Mouse (Mus musculus): ENCODE data around the gene Zcrb1. TPM values are rescaled to one million over a fixed set of nuclear protein-coding genes. Genes with fewer than 3 reads are reported as not detected.
A peak's percentile ranks its signal among the peaks of the same experiment; 100 is the strongest.

The Zcrb1 gene
- 111 and 124 TPM in 2 replicates for total RNA-seq (2015)
- 66.6 and 102 TPM in 2 replicates for total RNA-seq (2017)

- ATAC-seq (ENCODE audit: poor library complexity, severe bottlenecking): peak; percentile 94
These were observed at the start of gene Zcrb1, which contains the start of gene Pphln1 for GRCm38 (mm10) chr15:93397826-93398698. Gene Zcrb1, minus strand, starts transcription at chr15:93398334. Gene Pphln1, plus strand, starts transcription at chr15:93398350.

- no peak for ATAC-seq (ENCODE audit: poor library complexity, severe bottlenecking)
These were observed 45.5 kb upstream of the Zcrb1 start for GRCm38 (mm10) chr15:93443676-93444075.

GRCm38 (mm10) chr15:93442271-93442670 lies 44.1 kb upstream of the Zcrb1 start:
- ATAC-seq (ENCODE audit: poor library complexity, severe bottlenecking): peak; percentile 45

GRCm38 (mm10) chr15:93438663-93439062 lies 40.5 kb upstream of the Zcrb1 start:
- peak; percentile 89 for ATAC-seq (ENCODE audit: poor library complexity, severe bottlenecking)

- no peak for ATAC-seq (ENCODE audit: poor library complexity, severe bottlenecking)
These were observed 37.9 kb upstream of the Zcrb1 start for GRCm38 (mm10) chr15:93435998-93436397.

- no peak for ATAC-seq (ENCODE audit: poor library complexity, severe bottlenecking)
These were observed 35.7 kb upstream of the Zcrb1 start for GRCm38 (mm10) chr15:93433811-93434210.

- no peak for ATAC-seq (ENCODE audit: poor library complexity, severe bottlenecking)
These were observed 24.4 kb upstream of the Zcrb1 start for GRCm38 (mm10) chr15:93422537-93422936.

- no peak for ATAC-seq (ENCODE audit: poor library complexity, severe bottlenecking)
These were observed 22.5 kb upstream of the Zcrb1 start for GRCm38 (mm10) chr15:93420596-93420995.

- ATAC-seq (ENCODE audit: poor library complexity, severe bottlenecking): no peak
These were observed 18.2 kb upstream of the Zcrb1 start for GRCm38 (mm10) chr15:93416300-93416699.

GRCm38 (mm10) chr15:93414456-93414855 lies 16.3 kb upstream of the Zcrb1 start:
- no peak for ATAC-seq (ENCODE audit: poor library complexity, severe bottlenecking)

- no peak for ATAC-seq (ENCODE audit: poor library complexity, severe bottlenecking)
These were observed 14.3 kb upstream of the Zcrb1 start for GRCm38 (mm10) chr15:93412445-93412844.

- no peak for ATAC-seq (ENCODE audit: poor library complexity, severe bottlenecking)
These were observed 8.4 kb upstream of the Zcrb1 start for GRCm38 (mm10) chr15:93406492-93406891.

GRCm38 (mm10) chr15:93405446-93405986 lies 7.4 kb upstream of the Zcrb1 start:
- peak; percentile 47; the same call in 1 of the 2 replicates for ATAC-seq (ENCODE audit: poor library complexity, severe bottlenecking)

- no peak for ATAC-seq (ENCODE audit: poor library complexity, severe bottlenecking)
These were observed 6.7 kb upstream of the Zcrb1 start for GRCm38 (mm10) chr15:93404849-93405248.

GRCm38 (mm10) chr15:93402730-93403129 lies 4.6 kb upstream of the Zcrb1 start:
- ATAC-seq (ENCODE audit: poor library complexity, severe bottlenecking): no peak

- no peak for ATAC-seq (ENCODE audit: poor library complexity, severe bottlenecking)
These were observed 3.3 kb upstream of the Zcrb1 start for GRCm38 (mm10) chr15:93401446-93401845.

- ATAC-seq (ENCODE audit: poor library complexity, severe bottlenecking): peak; percentile 21; the same call in 1 of the 2 replicates
These were observed 786 bp upstream of the Zcrb1 start for GRCm38 (mm10) chr15:93398699-93399540.

- no peak for ATAC-seq (ENCODE audit: poor library complexity, severe bottlenecking)
These were observed 865 bp downstream of the Zcrb1 start for GRCm38 (mm10) chr15:93397269-93397668.

- no peak for ATAC-seq (ENCODE audit: poor library complexity, severe bottlenecking)
These were observed 16.8 kb downstream of the Zcrb1 start for GRCm38 (mm10) chr15:93381337-93381736.

- peak; percentile 86 for ATAC-seq (ENCODE audit: poor library complexity, severe bottlenecking)
These were observed 19.0 kb downstream of the Zcrb1 start for GRCm38 (mm10) chr15:93379177-93379576.

GRCm38 (mm10) chr15:93375696-93376095 lies 22.4 kb downstream of the Zcrb1 start:
- ATAC-seq (ENCODE audit: poor library complexity, severe bottlenecking): no peak
